Mouse (Mus musculus): ENCODE results near the gene Mep1a.
A peak's percentile ranks its signal among the peaks of the same experiment; 100 is the strongest.

Gene Mep1a

GRCm38 (mm10) chr17:43485982-43486381 is 16.6 kb downstream of the Mep1a start:
- DNase-seq (ENCODE audit: low spot score in 2 of 2) = no peak

DNA sequence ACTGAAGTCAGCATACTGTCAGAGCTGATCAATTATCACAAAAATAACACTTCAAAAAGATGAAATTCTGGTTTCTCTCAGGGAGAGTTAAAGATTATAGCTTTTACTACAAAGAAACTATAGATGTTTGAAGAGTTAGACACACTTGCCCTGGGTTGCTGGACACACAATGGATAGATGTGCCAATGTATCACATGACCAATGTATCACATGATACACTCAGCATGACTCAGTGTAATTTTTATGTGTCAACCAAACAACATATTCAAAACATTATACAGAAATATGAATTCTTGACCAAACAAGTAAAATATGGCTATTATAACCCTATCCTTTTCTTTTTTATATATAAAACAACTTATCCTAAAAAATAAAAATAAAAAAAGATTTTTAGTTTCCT is 25.0 kb downstream of the Mep1a start:
- DNase-seq (ENCODE audit: low spot score in 2 of 2) = no peak

DNA sequence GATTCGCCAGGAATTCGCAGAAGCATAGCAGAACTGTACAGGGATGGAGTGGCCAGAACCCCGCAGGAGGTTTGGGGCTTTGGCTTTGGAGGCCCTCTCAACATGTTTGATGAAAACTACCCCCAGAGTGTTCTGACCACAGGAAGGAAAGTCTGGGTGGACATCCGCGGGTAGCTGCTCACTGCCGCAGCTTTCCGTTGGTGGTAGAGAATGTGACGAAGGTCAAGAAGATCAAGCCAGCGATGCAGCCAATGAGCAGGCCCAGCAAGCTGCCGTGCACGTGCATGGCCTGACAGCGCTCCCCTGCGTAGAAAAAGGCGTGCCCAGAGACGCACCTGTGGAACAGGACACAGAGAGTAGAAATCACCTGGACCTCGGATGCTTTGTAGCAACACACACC is 27.8 kb downstream of the Mep1a start:
- no peak for DNase-seq (ENCODE audit: low spot score in 2 of 2)

- no peak for DNase-seq (ENCODE audit: low spot score in 2 of 2)
Observed at GRCm38 (mm10) chr17:43472558-43472957, 30.1 kb downstream of the Mep1a start.

- DNase-seq (ENCODE audit: low spot score in 2 of 2) = no peak
Observed at GRCm38 (mm10) chr17:43470039-43470438, 32.6 kb downstream of the Mep1a start.

DNA sequence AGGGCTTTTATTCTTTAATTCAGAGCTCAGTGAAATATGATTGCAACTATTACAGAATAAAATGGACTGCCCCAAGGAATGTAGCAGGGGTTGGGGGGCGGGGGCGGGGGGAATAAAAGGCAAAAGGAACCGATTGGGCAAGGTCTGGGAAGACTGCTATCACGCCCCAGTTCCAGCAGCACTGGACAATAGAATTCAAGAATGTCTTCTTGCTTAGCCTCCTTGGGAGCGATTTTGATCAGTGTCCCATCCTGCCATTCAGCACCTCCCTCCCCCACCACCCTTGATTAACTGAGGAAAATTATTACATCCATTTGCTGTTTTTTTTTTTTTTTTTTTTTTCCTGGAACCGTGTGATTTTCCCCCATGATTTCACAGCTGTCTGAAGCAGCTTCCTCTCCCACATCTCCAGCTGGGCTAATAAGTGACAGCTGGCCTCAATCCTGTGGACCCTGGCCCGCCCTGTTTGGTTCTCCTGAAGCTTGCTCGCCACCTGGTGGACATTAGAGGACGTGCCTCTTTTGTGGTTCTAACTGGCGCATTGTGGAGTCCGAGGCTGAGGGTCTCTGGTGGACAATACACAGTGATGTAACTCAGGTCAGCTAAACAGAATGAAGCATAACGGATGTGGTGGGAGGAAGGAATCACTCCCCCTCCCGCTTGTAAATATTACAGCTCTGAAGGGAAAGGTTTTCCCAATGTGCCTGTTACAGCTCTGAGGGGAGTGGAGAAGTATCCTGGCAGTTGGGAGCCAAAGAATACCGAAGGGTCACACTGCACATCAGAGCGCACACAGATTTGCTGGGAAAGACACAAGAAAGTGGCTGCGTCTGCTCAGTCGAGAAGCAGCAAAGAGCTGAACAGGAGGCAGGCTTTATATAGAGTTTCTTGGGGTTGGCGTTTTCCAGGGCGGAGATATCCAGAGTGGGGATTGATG is 42.1 kb downstream of the Mep1a start:
- peak; percentile 79 to 83 for DNase-seq (ENCODE audit: low spot score in 2 of 2)

GRCm38 (mm10) chr17:43459737-43460230 is 42.8 kb downstream of the Mep1a start:
- DNase-seq (ENCODE audit: low spot score in 2 of 2) = no peak

DNA sequence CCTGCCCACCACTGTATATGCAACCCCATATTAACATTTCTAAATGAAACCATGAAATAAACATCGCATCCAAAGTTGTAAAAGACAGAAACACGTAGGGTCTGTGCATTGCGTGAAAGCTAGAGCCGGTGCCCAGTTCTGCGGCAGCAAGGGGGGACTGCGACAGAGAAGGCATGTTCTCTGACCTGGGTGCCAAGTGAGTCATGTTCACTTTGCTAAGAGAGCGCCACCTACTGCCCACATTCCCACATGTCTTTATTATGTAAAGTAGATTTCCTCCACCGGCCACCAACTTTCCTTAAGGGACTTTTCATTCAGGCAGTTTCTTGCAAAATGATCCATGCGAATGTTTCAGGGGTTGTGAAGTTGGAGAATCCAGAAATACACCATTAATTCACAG is 44.0 kb downstream of the Mep1a start:
- peak; percentile 70 to 80 for DNase-seq (ENCODE audit: low spot score in 2 of 2)

DNA sequence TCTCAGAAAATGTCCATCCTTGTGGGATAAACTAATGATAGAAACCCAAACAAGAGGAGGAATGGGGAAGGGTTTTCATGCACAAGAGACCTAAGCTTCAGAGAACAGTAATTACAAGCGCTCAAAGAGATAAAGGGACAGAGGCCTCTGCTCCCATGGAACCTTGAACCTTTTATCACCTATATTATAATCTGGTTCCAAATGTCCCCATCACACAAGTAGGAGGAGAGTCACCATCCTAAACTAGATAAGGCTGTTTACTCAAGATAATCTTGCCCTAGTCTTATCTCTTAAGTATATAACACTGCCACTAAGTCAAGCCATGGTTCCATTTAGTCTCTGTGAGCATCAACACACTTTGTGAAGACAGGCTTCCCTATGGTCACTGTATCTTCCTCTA is 51.4 kb downstream of the Mep1a start:
- DNase-seq (ENCODE audit: low spot score in 2 of 2) = no peak

GRCm38 (mm10) chr17:43434485-43434884 is 68.1 kb downstream of the Mep1a start:
- no peak for DNase-seq (ENCODE audit: low spot score in 2 of 2)

DNA sequence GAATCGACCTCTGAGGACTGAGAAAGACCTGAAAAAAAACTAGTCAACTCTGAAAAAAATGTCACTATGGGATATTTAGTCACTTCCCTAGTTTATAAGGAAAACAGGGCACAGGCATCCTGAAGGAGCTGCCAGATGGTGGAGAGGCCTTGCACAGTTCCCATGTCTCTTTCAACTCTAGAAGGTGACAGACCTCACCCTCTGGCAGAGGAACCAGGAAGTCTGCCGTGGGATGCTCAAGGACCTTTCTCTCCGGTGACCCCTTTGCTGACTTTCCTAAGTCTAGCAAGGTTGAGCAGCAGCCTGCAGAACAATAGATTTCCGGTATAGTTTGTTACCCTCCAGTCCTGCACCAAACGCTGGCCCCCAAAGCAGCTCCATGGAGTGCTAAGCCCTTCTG is 70.9 kb downstream of the Mep1a start:
- no peak for DNase-seq (ENCODE audit: low spot score in 2 of 2)

All from right cerebral cortex, postnatal 10 days (tissue).